Mouse (Mus musculus) thymus, adult 2 months (tissue): ENCODE data around the gene Hps4. TPM values are rescaled to one million over a fixed set of nuclear protein-coding genes. Genes with fewer than 3 reads are reported as not detected.
"Not testable (repeated sequence)": the region's sequence is repeated elsewhere in the genome, so short reads cannot be mapped to it uniquely, and the experiment has no call there.

Source experiments
- DNase-seq: peaks from one replicate; pipeline ENCODE4 v3.0.0; 2021
- H3K27ac ChIP-seq: fragments of 200-500 bp; 2 replicates; pipeline ENCODE4 v1.5.1; 2012; ENCODE audit warnings: low read length, control low read depth; ENCODE audit not compliant: control insufficient read depth, insufficient read depth
- H3K27me3 ChIP-seq: fragments of 200-500 bp; 2 replicates; pipeline ENCODE4 v1.6.1; 2012; ENCODE audit warnings: mild to moderate bottlenecking, low read length, moderate library complexity, mixed read lengths; ENCODE audit not compliant: control insufficient read depth, insufficient read depth
- H3K36me3 ChIP-seq: fragments of 200-500 bp; 2 replicates; pipeline ENCODE4 v1.6.1; 2012; ENCODE audit warnings: mild to moderate bottlenecking, low read length, moderate library complexity; ENCODE audit not compliant: control insufficient read depth, insufficient read depth
- H3K4me1 ChIP-seq: fragments of 200-500 bp; replicated peaks from 2 replicates; pipeline ENCODE4 v1.6.1; 2012; ENCODE audit warnings: low read length; ENCODE audit not compliant: control insufficient read depth, insufficient read depth
- H3K4me3 ChIP-seq: fragments of 200-500 bp; 2 replicates; pipeline ENCODE4 v1.5.1; 2012; ENCODE audit warnings: mild to moderate bottlenecking, low read length, control low read depth, moderate library complexity; ENCODE audit not compliant: control insufficient read depth, insufficient read depth
- CTCF ChIP-seq: fragments of 200-500 bp; IDR thresholded peaks from 2 replicates; pipeline ENCODE4 v1.5.1; 2012; ENCODE audit warnings: mild to moderate bottlenecking, control low read depth, low read length, moderate library complexity, borderline replicate concordance; ENCODE audit not compliant: control insufficient read depth, poor library complexity, insufficient read depth; ENCODE audit errors: extremely low read depth
- POLR2A ChIP-seq: fragments of 200-500 bp; IDR thresholded peaks from 2 replicates; pipeline ENCODE4 v1.6.1; 2012; ENCODE audit warnings: mild to moderate bottlenecking, low read length, control low read depth, moderate library complexity; ENCODE audit not compliant: control insufficient read depth, poor library complexity, insufficient read depth; ENCODE audit errors: extremely low read depth
- WGBS: fragments of 180-500 bp; shearing (Covaris S2); methylation state at CpG from one replicate; pipeline ENCODE4 v1.1.7; 2018; 5-methylcytosine and 5-hydroxymethylcytosine counted together
- polyA plus RNA-seq: library from polyadenylated mRNA; depleted of rRNA; stranded (reverse); fragments of >200 nt; gene quantifications from 2 replicates; pipeline ENCODE4 v1.2.3, GENCODE M21; 2012

The Hps4 gene
- polyA plus RNA-seq, 1 experiment: 52.8 TPM

- no peak overlapping the region for H3K4me3 ChIP-seq
- H3K4me1 ChIP-seq: no peaks in the 10 kb centered on the region
- no peak overlapping the region for H3K27ac ChIP-seq
- TF ChIP-seq CTCF: no peak
- TF ChIP-seq POLR2A: no peak
- WGBS: 92% methylated on average over 3 of the region's 3 CpGs
- no peaks in the 10 kb centered on the region for H3K27me3 ChIP-seq
- no peaks in the 10 kb centered on the region for H3K36me3 ChIP-seq
- DNase-seq: no peak
These were observed 59.6 kb downstream of the Hps4 start for GRCm38 (mm10) chr5:112402437-112402836.

- 80% methylated on average over 3 of the region's 3 CpGs for WGBS
- H3K27ac ChIP-seq: no peak overlapping the region
- TF ChIP-seq CTCF (no peak), POLR2A (no peak)
- H3K4me1 ChIP-seq: no peaks in the 10 kb centered on the region
- DNase-seq: no peak
- H3K4me3 ChIP-seq: no peak overlapping the region
- no peaks in the 10 kb centered on the region for H3K36me3 ChIP-seq
- H3K27me3 ChIP-seq: no peaks in the 10 kb centered on the region
These were observed 63.1 kb downstream of the Hps4 start for GRCm38 (mm10) chr5:112406017-112406416.

- DNase-seq: no peak
- no peaks in the 10 kb centered on the region for H3K4me1 ChIP-seq
- no peak overlapping the region for H3K27ac ChIP-seq
- 74% methylated on average over 5 of the region's 5 CpGs for WGBS
- no peak overlapping the region for H3K4me3 ChIP-seq
- no peak for TF ChIP-seq CTCF
- TF ChIP-seq POLR2A: no peak
- H3K36me3 ChIP-seq: no peaks in the 10 kb centered on the region
- H3K27me3 ChIP-seq: no peaks in the 10 kb centered on the region
These were observed 66.4 kb downstream of the Hps4 start for GRCm38 (mm10) chr5:112409274-112409673.

GRCm38 (mm10) chr5:112411072-112411471 lies 68.2 kb downstream of the Hps4 start:
- no peak overlapping the region for H3K4me3 ChIP-seq
- WGBS: 59% methylated on average over 11 of the region's 11 CpGs
- no peak overlapping the region for H3K27ac ChIP-seq
- no peaks in the 10 kb centered on the region for H3K27me3 ChIP-seq
- TF ChIP-seq CTCF: no peak
- TF ChIP-seq POLR2A: no peak
- H3K36me3 ChIP-seq: no peaks in the 10 kb centered on the region
- no peaks in the 10 kb centered on the region for H3K4me1 ChIP-seq
- DNase-seq: no peak

- DNase-seq: no peak
- Histone ChIP-seq H3K36me3 (no peaks in the 10 kb centered on the region), H3K27ac (no peak overlapping the region), H3K4me1 (no peaks in the 10 kb centered on the region), H3K4me3 (no peak overlapping the region), H3K27me3 (no peaks in the 10 kb centered on the region)
- 23% methylated on average over 19 of the region's 19 CpGs for WGBS
- no peak for TF ChIP-seq CTCF
- TF ChIP-seq POLR2A: no peak
These were observed 68.8 kb downstream of the Hps4 start for GRCm38 (mm10) chr5:112411514-112412335.

GRCm38 (mm10) chr5:112412781-112413180 lies 69.9 kb downstream of the Hps4 start:
- H3K36me3 ChIP-seq, H3K4me3 ChIP-seq, H3K27ac ChIP-seq, DNase-seq, H3K4me1 ChIP-seq, H3K27me3 ChIP-seq: not testable (repeated sequence)
- WGBS: 90% methylated on average over 4 of the region's 4 CpGs

- Histone ChIP-seq H3K4me3 (no peak overlapping the region), H3K27me3 (no peaks in the 10 kb centered on the region), H3K4me1 (no peaks in the 10 kb centered on the region), H3K27ac (no peak overlapping the region), H3K36me3 (no peaks in the 10 kb centered on the region)
- WGBS: 86% methylated on average over 5 of the region's 5 CpGs
- no peak for DNase-seq
- no peak for TF ChIP-seq POLR2A
These were observed 73.8 kb downstream of the Hps4 start for GRCm38 (mm10) chr5:112416673-112417072.
